In the genomic region with DNA sequence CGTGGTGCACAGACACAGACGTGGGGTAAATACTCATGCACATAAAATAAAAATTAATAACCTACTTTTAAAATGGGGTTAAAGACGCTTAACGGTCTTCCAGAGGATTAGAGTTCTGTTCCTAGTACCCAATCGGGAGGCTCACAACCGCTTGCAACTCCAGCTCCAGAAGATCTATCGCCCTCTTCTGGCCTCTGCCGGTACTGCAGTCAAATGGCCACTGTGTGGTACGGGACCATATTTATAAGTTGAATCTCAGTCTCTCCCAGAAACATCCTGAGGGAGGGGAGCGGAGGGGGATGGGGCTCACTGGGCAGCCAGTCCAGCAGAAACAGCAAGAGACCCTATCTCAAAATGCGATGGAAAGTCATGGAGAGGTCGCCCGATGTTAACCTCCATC, we compare ENCODE assay signal across 8 mouse cellular contexts. TPM values are rescaled to one million over a fixed set of nuclear protein-coding genes. Genes with fewer than 3 reads are reported as not detected.
DNase-seq lines count a peak whose midpoint lies in the region; ATAC-seq and TF ChIP-seq lines count a peak whose summit lies in the region.

No protein-coding gene starts in this region.

- H3K27me3 ChIP-seq in liver, embryonic 11.5 days (replicated peaks; ENCODE audit: control insufficient read depth, insufficient read depth, low read length): no peaks in the 10 kb centered on the region
- H3K27me3 ChIP-seq in small intestine, adult 2 months (ENCODE audit: control insufficient read depth, insufficient read depth, low read length): no peaks in the 10 kb centered on the region

- H3K4me3 ChIP-seq in liver, embryonic 11.5 days (ENCODE audit: low read depth, low read length): no peak overlapping the region
- no peak overlapping the region for H3K4me3 ChIP-seq in bone marrow macrophage, adult 2 months (ENCODE audit: insufficient read depth, low read length)
- H3K4me3 ChIP-seq in small intestine, adult 2 months (ENCODE audit: low read depth, low read length): no peak overlapping the region

- peak; percentile 18 for DNase-seq in adrenal gland, postnatal 14 days
- no peak for DNase-seq in adrenal gland, postnatal 10 days
- DNase-seq in liver: peak; percentile 17
- DNase-seq in liver, embryonic 11.5 days (ENCODE audit: low spot score): no peak
- DNase-seq in spleen, postnatal 36 days (ENCODE audit: low spot score in 2 of 2): no peak

- H3K27ac ChIP-seq in liver, embryonic 11.5 days (ENCODE audit: low read depth, low read length): no peak overlapping the region
- H3K27ac ChIP-seq in bone marrow macrophage, adult 2 months (ENCODE audit: insufficient read depth, low read depth, low read length): no peak overlapping the region
- no peak overlapping the region for H3K27ac ChIP-seq in small intestine, adult 2 months (ENCODE audit: insufficient read depth, low read depth, low read length)

- H3K9ac ChIP-seq in liver, embryonic 11.5 days (ENCODE audit: low read depth, low read length): no peak overlapping the region

- WGBS in liver, embryonic 11.5 days: 74% methylated on average over 13 of the region's 13 CpGs
- WGBS in small intestine, adult 2 months: 80% methylated on average over 13 of the region's 13 CpGs

- no peak for TF ChIP-seq POLR2A in bone marrow macrophage, adult 2 months (IDR thresholded peaks at IDR 0.05; ENCODE audit: borderline replicate concordance, low read depth, low read length)
- TF ChIP-seq POLR2A in small intestine, adult 2 months (IDR thresholded peaks at IDR 0.05; ENCODE audit: low read depth, low read length): no peak

- no peaks in the 10 kb centered on the region for H3K36me3 ChIP-seq in liver, embryonic 11.5 days (ENCODE audit: control insufficient read depth, insufficient read depth, low read length)
- no peaks in the 10 kb centered on the region for H3K36me3 ChIP-seq in small intestine, adult 2 months (ENCODE audit: control insufficient read depth, insufficient read depth, low read length)

- no peak overlapping the region for H3K4me2 ChIP-seq in liver, embryonic 11.5 days

- H3K4me1 ChIP-seq in liver, embryonic 11.5 days (replicated peaks; ENCODE audit: control insufficient read depth, insufficient read depth, low read length): no peaks in the 10 kb centered on the region
- 0 out of 2 replicates have a peak, but pooled peaks cover 2% of the 10 kb centered on the region for H3K4me1 ChIP-seq in bone marrow macrophage, adult 2 months (ENCODE audit: control insufficient read depth, insufficient read depth, low read length)
- no peaks in the 10 kb centered on the region for H3K4me1 ChIP-seq in small intestine, adult 2 months (ENCODE audit: control insufficient read depth, insufficient read depth, insufficient read length, low read length)

- peak; percentile 77 for TF ChIP-seq CTCF in bone marrow macrophage, adult 2 months (IDR thresholded peaks at IDR 0.05; ENCODE audit: low read depth, low read length)
- peak; percentile 57; the same call in 1 of the 2 replicates for TF ChIP-seq CTCF in small intestine, adult 2 months (IDR thresholded peaks at IDR 0.05; ENCODE audit: extremely low read depth, insufficient read length, insufficient replicate concordance, low read depth, low read length)

- H3K9me3 ChIP-seq in liver, embryonic 11.5 days (ENCODE audit: control insufficient read depth, low read length): 0 out of 2 replicates have a peak, but pooled peaks cover 2% of the 10 kb centered on the region

- no peak for ATAC-seq in liver, embryonic 11.5 days (replicated peaks; ENCODE audit: low FRiP score)
- ATAC-seq in activated CD4-positive, CD25-positive, alpha-beta regulatory T cell, adult 4 months: no peak

RNA-seq across cellular contexts. Expression of gene Suds3, which starts 47.7 kb away (rescaled TPM):
- 88.4 and 109 TPM in 2 replicates for total RNA-seq in adrenal gland, postnatal 14 days (2021)
- total RNA-seq in adrenal gland, postnatal 10 days (2021): 100 to 1,000 TPM; 100 to 109 TPM
- polyA plus RNA-seq in liver, embryonic 11.5 days (2014; fragmentation: Nextera tagmentation; extraction: Ambion mirVana): 37.8 and 41.9 TPM in 2 replicates
- polyA plus RNA-seq in bone marrow macrophage, adult 2 months (2012; ENCODE audit: insufficient read depth, insufficient read length, missing spikeins): 50.7 and 51.4 TPM in 2 replicates
- 51.1 and 114 TPM in 2 replicates for polyA plus RNA-seq in small intestine, adult 2 months (2012; rRNA removed)
- 10 to 100 TPM; 11.5 to 12.3 TPM for polyA plus RNA-seq in activated CD4-positive, CD25-positive, alpha-beta regulatory T cell, adult 4 months (2017; shearing (Covaris generic))

RNA-seq across cellular contexts. Expression of gene Taok3, which starts 51.7 kb away (rescaled TPM):
- 29.8 and 35.4 TPM in 2 replicates for total RNA-seq in adrenal gland, postnatal 14 days (2021)
- 10 to 100 TPM; 26.0 to 29.3 TPM for total RNA-seq in adrenal gland, postnatal 10 days (2021)
- polyA plus RNA-seq in liver, embryonic 11.5 days (2014; fragmentation: Nextera tagmentation; extraction: Ambion mirVana): 69.3 and 73.6 TPM in 2 replicates
- 110 and 112 TPM in 2 replicates for polyA plus RNA-seq in bone marrow macrophage, adult 2 months (2012; ENCODE audit: insufficient read depth, insufficient read length, missing spikeins)
- 10.7 and 32.0 TPM in 2 replicates for polyA plus RNA-seq in small intestine, adult 2 months (2012; rRNA removed)
- polyA plus RNA-seq in activated CD4-positive, CD25-positive, alpha-beta regulatory T cell, adult 4 months (2017; shearing (Covaris generic)): 100 to 1,000 TPM; 137 to 138 TPM

Comparison
In these comparisons a context has a peak if more than half of its experiments do, and no peak if none do; other contexts are left out.
1. DNase-seq: peak in adrenal gland, postnatal 14 days (single experiment) and liver (single experiment); none in adrenal gland, postnatal 10 days (single experiment), liver, embryonic 11.5 days (single experiment) and spleen, postnatal 36 days (0 of 2).